Mouse (Mus musculus): ENCODE results near the gene Nfkbie. TPM values are rescaled to one million over a fixed set of nuclear protein-coding genes. Genes with fewer than 3 reads are reported as not detected.

Gene Nfkbie
- polyA plus RNA-seq, 1 experiment from 2014 or later = 4.8 TPM

GRCm38 (mm10) chr17:45585725-45586448, 30.4 kb downstream of the Nfkbie start:
- Histone ChIP-seq H3K27me3 (replicated peaks) (no peaks in the 10 kb centered on the region), H3K4me2 (no peak overlapping the region), H3K36me3 (0 out of 2 replicates have a peak, but pooled peaks cover 4% of the 10 kb centered on the region), H3K9me3 (replicated peaks) (no peaks in the 10 kb centered on the region), H3K9ac (replicated peaks) (no peak overlapping the region), H3K27ac (replicated peaks) (peak overlapping the region; percentile 62), H3K4me1 (peaks cover 23% of the 10 kb centered on the region), H3K4me3 (replicated peaks) (no peak overlapping the region)
- ATAC-seq (ENCODE audit: low FRiP score) = no peak
- WGBS = 78% methylated on average over 23 of the region's 23 CpGs

- no peak for ATAC-seq (ENCODE audit: low FRiP score)
- H3K4me1 ChIP-seq = peaks cover 18% of the 10 kb centered on the region
- no peaks in the 10 kb centered on the region for H3K9me3 ChIP-seq (replicated peaks)
- no peak overlapping the region for H3K27ac ChIP-seq (replicated peaks)
- H3K9ac ChIP-seq (replicated peaks) = no peak overlapping the region
- no peaks in the 10 kb centered on the region for H3K27me3 ChIP-seq (replicated peaks)
- H3K4me2 ChIP-seq = no peak overlapping the region
- no peak overlapping the region for H3K4me3 ChIP-seq (replicated peaks)
- over 99% methylated on average over 3 of the region's 3 CpGs for WGBS
- 0 out of 2 replicates have a peak, but pooled peaks cover 4% of the 10 kb centered on the region for H3K36me3 ChIP-seq
Measured at GRCm38 (mm10) chr17:45586449-45586837, 30.9 kb downstream of the Nfkbie start.

GRCm38 (mm10) chr17:45588370-45588769, 32.9 kb downstream of the Nfkbie start:
- Histone ChIP-seq H3K27ac (replicated peaks) (no peak overlapping the region), H3K9ac (replicated peaks) (no peak overlapping the region), H3K4me2 (no peak overlapping the region), H3K36me3 (0 out of 2 replicates have a peak, but pooled peaks cover 4% of the 10 kb centered on the region), H3K4me1 (peaks cover 33% of the 10 kb centered on the region), H3K9me3 (replicated peaks) (no peaks in the 10 kb centered on the region), H3K27me3 (replicated peaks) (no peaks in the 10 kb centered on the region; the same call in 1 of the 2 replicates), H3K4me3 (replicated peaks) (no peak overlapping the region)
- WGBS = 92% methylated on average over 7 of the region's 7 CpGs
- ATAC-seq (ENCODE audit: low FRiP score) = no peak

GRCm38 (mm10) chr17:45589236-45589635, 33.7 kb downstream of the Nfkbie start:
- H3K4me3 ChIP-seq (replicated peaks) = no peak overlapping the region
- WGBS = 99% methylated on average over 7 of the region's 7 CpGs
- H3K4me1 ChIP-seq = peaks cover 40% of the 10 kb centered on the region
- ATAC-seq (ENCODE audit: low FRiP score) = no peak
- H3K9ac ChIP-seq (replicated peaks) = no peak overlapping the region
- no peaks in the 10 kb centered on the region for H3K9me3 ChIP-seq (replicated peaks)
- H3K27ac ChIP-seq (replicated peaks) = no peak overlapping the region
- peaks cover 4% of the 10 kb centered on the region; the same call in 1 of the 2 replicates for H3K27me3 ChIP-seq (replicated peaks)
- no peak overlapping the region for H3K4me2 ChIP-seq
- 0 out of 2 replicates have a peak, but pooled peaks cover 4% of the 10 kb centered on the region for H3K36me3 ChIP-seq

GRCm38 (mm10) chr17:45589844-45590243, 34.3 kb downstream of the Nfkbie start:
- Histone ChIP-seq H3K27ac (replicated peaks) (no peak overlapping the region), H3K4me2 (no peak overlapping the region), H3K4me3 (replicated peaks) (no peak overlapping the region), H3K9ac (replicated peaks) (no peak overlapping the region), H3K27me3 (replicated peaks) (peaks cover 4% of the 10 kb centered on the region; the same call in 1 of the 2 replicates), H3K9me3 (replicated peaks) (no peaks in the 10 kb centered on the region), H3K36me3 (0 out of 2 replicates have a peak, but pooled peaks cover 4% of the 10 kb centered on the region), H3K4me1 (peaks cover 40% of the 10 kb centered on the region)
- no peak for ATAC-seq (ENCODE audit: low FRiP score)
- 94% methylated on average over 8 of the region's 8 CpGs for WGBS

GRCm38 (mm10) chr17:45590410-45590809, 34.9 kb downstream of the Nfkbie start:
- ATAC-seq (ENCODE audit: low FRiP score) = no peak
- Histone ChIP-seq H3K9me3 (replicated peaks) (no peaks in the 10 kb centered on the region), H3K4me3 (replicated peaks) (no peak overlapping the region), H3K27me3 (replicated peaks) (peaks cover 4% of the 10 kb centered on the region; the same call in 1 of the 2 replicates), H3K9ac (replicated peaks) (no peak overlapping the region), H3K4me2 (no peak overlapping the region), H3K36me3 (0 out of 2 replicates have a peak, but pooled peaks cover 4% of the 10 kb centered on the region), H3K4me1 (peaks cover 41% of the 10 kb centered on the region), H3K27ac (replicated peaks) (no peak overlapping the region)
- WGBS = 87% methylated on average over 6 of the region's 6 CpGs

- H3K36me3 ChIP-seq = no peaks in the 10 kb centered on the region
- no peak overlapping the region for H3K27ac ChIP-seq (replicated peaks)
- H3K9me3 ChIP-seq (replicated peaks) = no peaks in the 10 kb centered on the region
- 50% methylated on average over 16 of the region's 16 CpGs for WGBS
- H3K9ac ChIP-seq (replicated peaks) = peak overlapping the region; percentile 7; the same call in 1 of the 2 replicates
- no peak overlapping the region for H3K4me3 ChIP-seq (replicated peaks)
- H3K4me2 ChIP-seq = peak overlapping the region; percentile 35
- no peak for ATAC-seq (ENCODE audit: low FRiP score)
- H3K27me3 ChIP-seq (replicated peaks) = peaks cover 4% of the 10 kb centered on the region; the same call in 1 of the 2 replicates
- peaks cover 54% of the 10 kb centered on the region for H3K4me1 ChIP-seq
Measured at GRCm38 (mm10) chr17:45591701-45592605, 36.5 kb downstream of the Nfkbie start.

GRCm38 (mm10) chr17:45592606-45593431, 37.3 kb downstream of the Nfkbie start:
- Histone ChIP-seq H3K4me2 (peak overlapping the region; percentile 97), H3K9ac (replicated peaks) (0 out of 2 replicates have a peak overlapping the region, but pooled peaks have one; percentile 7), H3K27me3 (replicated peaks) (peaks cover 4% of the 10 kb centered on the region; the same call in 1 of the 2 replicates), H3K27ac (replicated peaks) (peak overlapping the region; percentile 38; the same call in 1 of the 2 replicates), H3K4me1 (peaks cover 57% of the 10 kb centered on the region), H3K9me3 (replicated peaks) (no peaks in the 10 kb centered on the region), H3K4me3 (replicated peaks) (no peak overlapping the region), H3K36me3 (no peaks in the 10 kb centered on the region)
- 63% methylated on average over 8 of the region's 8 CpGs for whole genome bisulfite sequencing
- no peak for ATAC-seq (ENCODE audit: low FRiP score)

GRCm38 (mm10) chr17:45593479-45593878, 38.0 kb downstream of the Nfkbie start:
- Histone ChIP-seq H3K9me3 (replicated peaks) (no peaks in the 10 kb centered on the region), H3K36me3 (no peaks in the 10 kb centered on the region), H3K27me3 (replicated peaks) (peaks cover 4% of the 10 kb centered on the region; the same call in 1 of the 2 replicates), H3K27ac (replicated peaks) (no peak overlapping the region), H3K4me3 (replicated peaks) (no peak overlapping the region), H3K9ac (replicated peaks) (0 out of 2 replicates have a peak overlapping the region, but pooled peaks have one; percentile 10), H3K4me2 (peak overlapping the region; percentile 97), H3K4me1 (peaks cover 57% of the 10 kb centered on the region)
- no peak for ATAC-seq (ENCODE audit: low FRiP score)
- WGBS = 36% methylated on average over 8 of the region's 8 CpGs

- peak overlapping the region; percentile 97 for H3K4me2 ChIP-seq
- H3K27ac ChIP-seq (replicated peaks) = no peak overlapping the region
- H3K36me3 ChIP-seq = no peaks in the 10 kb centered on the region
- H3K4me1 ChIP-seq = peaks cover 59% of the 10 kb centered on the region
- no peak for ATAC-seq (ENCODE audit: low FRiP score)
- H3K4me3 ChIP-seq (replicated peaks) = peak overlapping the region; percentile 51; the same call in 1 of the 2 replicates
- 53% methylated on average over 8 of the region's 8 CpGs for WGBS
- no peaks in the 10 kb centered on the region for H3K9me3 ChIP-seq (replicated peaks)
- H3K9ac ChIP-seq (replicated peaks) = 0 out of 2 replicates have a peak overlapping the region, but pooled peaks have one; percentile 23
- H3K27me3 ChIP-seq (replicated peaks) = peaks cover 4% of the 10 kb centered on the region; the same call in 1 of the 2 replicates
Measured at GRCm38 (mm10) chr17:45594195-45594594, 38.7 kb downstream of the Nfkbie start.
